Mouse (Mus musculus) mouse embryonic stem cell (cell line): Measurements from ENCODE around the gene Cntf.
"Not testable (repeated sequence)": the region's sequence is repeated elsewhere in the genome, so short reads cannot be mapped to it uniquely, and the experiment has no call there.

Source experiments
- in situ Hi-C, 2 experiments: fragments of 300-500 bp; cut with MboI; formaldehyde crosslinking; loops; 1 replicate in 1 of 2; 3 replicates in 1 of 2; pipeline ENCODE4 v1.14.3; 2019 to 2020; ENCODE audit warnings: low sequenced_read_pairs in 2 of 2, low pct_unique_long_range_greater_than_20kb in 1 of 2, mixed read lengths in 1 of 2; ENCODE audit not compliant: unreplicated experiment in 1 of 2

Gene Cntf

DNA sequence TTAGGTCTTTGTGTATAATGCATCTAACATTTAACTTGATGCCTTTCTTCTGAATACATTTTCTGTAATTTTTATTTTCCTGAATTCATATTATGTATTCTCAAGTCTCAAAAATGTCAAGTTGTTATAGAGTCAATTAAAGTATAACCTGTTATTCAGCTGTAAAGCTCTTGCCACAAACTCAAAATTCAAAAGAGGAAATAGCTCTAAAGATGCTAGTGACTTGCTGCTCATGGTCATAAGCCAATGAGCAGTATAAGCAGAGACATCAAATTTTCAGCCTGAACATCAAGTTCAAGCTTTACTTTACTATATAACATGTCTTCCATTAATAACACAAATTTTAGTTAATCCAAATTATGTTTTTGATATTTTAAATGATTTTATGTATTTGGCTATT lies 26.9 kb upstream of the Cntf start:
- in situ Hi-C loops = loop anchor here in 1 of 2 experiments (25.0 kb wide), 1 partner anchor 855 kb away; no protein-coding TSS in a partner anchor

DNA sequence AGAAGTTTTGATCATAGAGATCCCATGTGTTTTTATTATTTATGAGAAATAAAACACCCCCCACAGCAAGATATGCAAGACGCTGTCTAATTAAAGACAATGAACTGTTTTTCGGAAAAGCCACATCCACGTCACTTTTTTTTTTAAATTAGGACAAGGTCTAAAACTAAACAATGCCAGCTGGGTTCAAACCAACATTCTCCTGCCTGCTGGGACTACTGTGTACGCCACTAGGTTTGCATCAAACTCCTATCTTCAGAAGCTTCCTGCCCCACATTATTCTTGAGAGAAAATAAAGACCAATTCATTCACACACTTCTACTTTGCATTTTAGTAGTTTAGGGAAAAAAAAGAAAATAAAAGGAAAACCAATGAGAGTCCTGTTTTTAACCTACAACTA lies 22.3 kb upstream of the Cntf start:
- in situ Hi-C loops = loop anchor here in 1 of 2 experiments (25.0 kb wide), 1 partner anchor 850 kb away; no protein-coding TSS in a partner anchor

DNA sequence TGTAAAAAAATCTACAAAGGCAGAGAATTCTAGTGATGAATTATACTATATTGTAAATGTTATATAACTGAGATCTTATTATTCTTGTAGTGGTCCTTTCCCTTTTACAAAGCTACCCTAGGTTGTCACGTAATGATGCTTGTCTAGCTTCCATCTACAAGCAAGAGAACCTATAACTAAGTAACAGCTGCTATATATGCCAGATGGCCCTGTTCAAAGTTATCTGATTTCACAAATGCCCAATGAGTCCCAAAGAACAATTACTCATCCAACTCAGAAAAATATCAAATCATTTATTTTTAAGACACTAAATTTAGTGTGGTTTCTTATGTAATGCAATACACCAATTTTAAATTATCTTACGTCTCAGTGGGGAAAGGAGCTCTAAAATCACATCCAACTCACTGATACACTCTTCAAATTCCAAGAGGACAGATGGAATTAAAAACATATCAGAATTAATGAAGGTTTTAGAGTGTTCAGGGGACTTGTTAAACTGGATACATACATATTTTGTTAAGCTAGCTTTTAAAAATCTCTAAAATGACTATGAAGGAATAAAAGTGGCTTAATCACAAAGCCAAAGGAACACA lies 21.5 kb upstream of the Cntf start:
- in situ Hi-C loops = loop anchor here in 1 of 2 experiments (25.0 kb wide), 1 partner anchor 850 kb away; no protein-coding TSS in a partner anchor

DNA sequence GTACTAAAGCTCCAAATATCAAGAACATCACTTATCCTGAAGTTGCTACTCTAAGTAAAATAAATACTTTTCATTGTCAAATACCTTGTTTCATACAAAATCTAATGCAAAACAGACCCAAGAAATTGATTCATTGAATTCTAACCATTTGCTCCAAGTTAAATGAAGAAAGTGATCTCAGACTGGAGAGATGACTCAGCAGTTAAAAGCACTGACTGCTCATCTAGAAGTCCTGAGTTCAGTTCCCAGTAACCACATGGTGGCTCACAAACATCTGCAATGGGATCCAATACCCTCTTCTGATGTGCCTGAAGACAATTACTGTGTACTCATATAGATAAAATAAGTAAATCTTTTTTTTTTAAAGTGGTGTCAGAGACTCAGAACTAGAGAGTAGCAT lies 15.0 kb upstream of the Cntf start:
- in situ Hi-C loops = loop anchor here in 1 of 2 experiments (25.0 kb wide), 1 partner anchor 843 kb away; no protein-coding TSS in a partner anchor

GRCm38 (mm10) chr19:12770888-12771287 lies 5.5 kb upstream of the Cntf start:
- in situ Hi-C loops = no loop called here

DNA sequence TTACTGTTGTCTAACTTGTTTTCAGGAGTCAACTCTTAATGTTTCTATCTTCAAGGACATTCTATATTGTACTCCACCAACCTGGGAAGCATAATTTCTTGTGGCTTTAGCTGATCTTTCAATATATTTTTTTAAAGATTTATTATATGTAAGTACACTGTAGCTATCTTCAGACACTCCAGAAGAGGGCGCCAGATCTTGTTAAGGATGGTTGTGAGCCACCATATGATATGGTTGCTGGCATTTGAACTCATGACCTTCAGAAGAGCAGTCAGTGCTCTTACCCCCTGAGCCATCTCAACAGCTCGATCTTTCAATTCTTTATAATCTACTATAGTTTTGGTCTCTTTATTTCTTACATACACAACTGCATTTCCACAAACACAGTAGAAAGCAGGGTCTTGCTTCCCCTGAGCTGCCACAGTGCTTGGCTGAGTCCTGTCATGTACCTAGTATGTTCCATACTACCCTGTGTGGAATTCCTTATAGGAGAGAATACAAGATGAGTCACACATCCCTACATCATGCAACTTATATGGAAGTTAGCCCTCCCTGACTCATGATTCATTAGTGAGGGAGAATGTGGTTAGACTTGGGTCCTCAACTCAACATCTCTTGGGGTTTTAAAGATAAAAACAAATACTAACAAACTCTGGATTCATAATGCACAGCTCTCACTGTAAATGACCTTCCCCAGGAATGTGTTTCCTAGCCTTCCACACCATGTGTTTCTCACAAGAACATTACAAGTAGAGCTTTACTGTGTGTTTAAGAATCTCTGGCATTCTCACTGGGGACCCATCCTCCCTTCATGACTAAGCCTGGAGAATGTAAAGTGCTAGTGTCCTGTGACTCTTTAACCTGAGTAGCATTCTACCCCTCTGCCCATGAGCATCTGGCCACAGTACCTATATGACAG lies 3.0 kb downstream of the Cntf start:
- in situ Hi-C loops = no loop called here

DNA sequence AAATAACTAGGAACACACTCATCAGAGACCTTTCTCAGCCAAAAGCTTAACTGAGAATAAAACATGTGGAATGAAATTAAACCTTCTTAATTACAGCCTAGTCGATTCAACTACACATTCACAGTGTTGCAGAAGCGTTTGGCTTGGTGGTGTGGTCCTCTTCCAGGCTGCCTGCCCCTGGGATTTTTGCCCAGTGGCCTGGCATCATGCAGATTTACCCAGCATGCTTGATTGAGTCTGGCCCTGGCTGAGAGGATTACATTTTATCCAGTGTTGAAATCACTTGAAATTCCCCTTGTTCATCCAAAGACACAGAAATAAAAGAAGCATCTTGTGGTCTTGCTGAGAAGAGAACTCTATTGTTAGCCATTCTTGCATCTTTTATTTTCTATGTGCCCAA lies 5.8 kb downstream of the Cntf start:
- in situ Hi-C loops = no loop called here

GRCm38 (mm10) chr19:12758936-12759478 lies 6.4 kb downstream of the Cntf start:
- in situ Hi-C loops = no loop called here

DNA sequence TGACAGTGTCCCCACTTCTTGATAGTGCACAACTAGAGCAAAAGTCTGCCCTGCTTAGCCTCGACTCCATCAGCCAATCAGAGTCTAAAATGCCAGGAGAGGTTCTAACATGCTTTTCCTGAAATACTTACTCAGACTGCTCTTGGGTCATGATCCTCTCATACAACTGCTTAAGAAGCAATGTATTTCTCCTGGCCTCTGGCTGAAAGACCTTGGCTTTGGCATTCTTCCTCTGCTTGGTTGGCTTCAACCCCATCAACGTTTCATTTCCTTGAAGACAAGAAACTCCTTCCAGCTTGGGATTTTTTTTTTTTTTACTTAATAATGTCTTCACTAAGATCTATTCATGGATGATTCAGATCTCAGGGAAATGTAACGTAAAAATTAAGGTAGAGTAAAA lies 9.1 kb downstream of the Cntf start:
- in situ Hi-C loops = no loop called here

DNA sequence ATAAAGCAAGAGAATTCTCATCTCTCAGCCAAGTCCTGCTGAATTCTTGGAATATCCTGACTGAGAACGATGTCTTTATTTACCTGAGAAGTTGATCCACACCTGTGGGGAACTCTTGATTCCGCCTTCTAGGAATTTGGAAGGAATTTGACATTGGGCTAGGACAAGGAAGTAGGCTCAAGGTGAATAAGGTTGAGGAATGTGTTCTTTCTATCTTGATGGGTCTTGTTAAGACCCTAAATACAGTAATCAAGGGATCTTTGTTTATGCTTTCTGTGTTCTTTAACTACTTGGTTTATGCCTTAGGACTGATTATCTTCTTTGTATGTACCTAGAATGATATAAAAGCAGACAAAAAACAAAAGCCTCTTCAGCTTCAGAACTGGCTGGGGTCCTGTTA lies 33.5 kb downstream of the Cntf start:
- in situ Hi-C loops = no loop called here

- in situ Hi-C loops = no loop called here
Measured at GRCm38 (mm10) chr19:12731036-12731435, 34.4 kb downstream of the Cntf start.

- in situ Hi-C loops = no loop called here
Measured at GRCm38 (mm10) chr19:12725851-12726250, 39.6 kb downstream of the Cntf start.

GRCm38 (mm10) chr19:12722308-12722707 lies 43.1 kb downstream of the Cntf start:
- in situ Hi-C loops = no loop called here

DNA sequence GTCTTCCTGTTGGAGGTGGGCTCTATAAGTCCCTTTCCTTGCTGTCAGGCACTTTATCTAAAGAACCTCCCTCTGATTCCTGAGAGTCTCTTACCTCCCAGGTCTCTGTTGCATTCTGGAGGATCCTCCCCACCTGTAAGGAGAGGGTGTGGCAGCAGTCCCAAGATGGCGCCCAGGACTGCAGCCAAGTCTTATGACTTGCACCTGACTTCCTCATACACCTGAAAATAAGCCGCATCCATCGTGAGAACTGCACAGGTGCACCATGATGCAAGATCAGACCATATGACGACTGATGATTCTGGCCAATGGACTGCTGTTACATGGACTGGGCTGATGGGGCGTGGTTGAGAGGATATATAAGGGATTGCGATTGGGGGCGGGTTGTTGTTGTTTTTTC lies 43.8 kb downstream of the Cntf start:
- in situ Hi-C loops = not testable (repeated sequence)

GRCm38 (mm10) chr19:12720919-12721318 lies 44.5 kb downstream of the Cntf start:
- in situ Hi-C loops = not testable (repeated sequence)

GRCm38 (mm10) chr19:12720463-12720862 lies 45.0 kb downstream of the Cntf start:
- in situ Hi-C loops = no loop called here

DNA sequence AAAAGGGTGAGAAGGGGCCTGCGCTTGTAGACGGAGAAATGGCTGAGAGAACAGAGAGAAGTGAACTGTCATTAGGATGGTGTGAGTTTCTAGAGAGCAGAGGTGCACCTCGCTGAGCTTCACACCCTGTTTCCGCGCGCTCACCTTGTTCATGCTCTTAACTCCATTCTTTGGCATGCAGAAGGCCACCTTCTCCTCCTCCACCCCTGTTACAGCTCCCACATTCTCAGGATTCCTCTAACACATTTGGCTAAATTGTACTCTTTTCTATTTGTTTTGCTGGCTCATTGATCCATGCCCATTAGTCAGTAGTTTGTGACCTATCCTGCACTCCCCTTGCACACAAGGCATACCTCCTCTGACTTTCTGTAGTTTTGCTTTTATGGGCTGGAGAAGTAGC lies 46.2 kb downstream of the Cntf start:
- in situ Hi-C loops = no loop called here
